Mouse (Mus musculus): ENCODE measurements around the gene Nop56. TPM values are rescaled to one million over a fixed set of nuclear protein-coding genes. Genes with fewer than 3 reads are reported as not detected.

Gene Nop56
- total and polyA plus RNA-seq, 3 experiments, result 523 to 1,109 (median 725) TPM

- peaks cover 0 to 6% of the 10 kb centered on the region in 2 experiments; a peak in 1 of 4 replicates for H3K4me1 ChIP-seq (ENCODE audit: control insufficient read depth in 1 of 2, insufficient read depth in 2 of 2)
- no peak overlapping the region for H3K27ac ChIP-seq (ENCODE audit: insufficient read depth, low read depth)
- H3K27me3 ChIP-seq (replicated peaks), result no peaks in the 10 kb centered on the region
- dilution Hi-C loops (cut with MboI; ENCODE audit: extremely low pct_ligation_motif_present, extremely low pct_unique_long_range_greater_than_20kb, low sequenced_read_pairs), result no loop called here
- no peak overlapping the region for H3K9ac ChIP-seq (ENCODE audit: insufficient read depth, low read depth)
- DNase-seq (ENCODE audit: extremely low read depth), result no peak
- no peaks in the 10 kb centered on the region for H3K36me3 ChIP-seq (replicated peaks in 1 of 2; ENCODE audit: control insufficient read depth in 1 of 2, insufficient read depth in 1 of 2, low read length in 1 of 2)
- in situ Hi-C loops (cut with MboI; ENCODE audit: low pct_ligation_motif_present, low pct_unique_long_range_greater_than_20kb, low sequenced_read_pairs), result no loop called here
- TF ChIP-seq CTCF (conservative IDR thresholded peaks at IDR 0.05 in 1 of 2, IDR thresholded peaks at IDR 0.05 in 1 of 2; ENCODE audit: low read depth in 2 of 2, low read length in 2 of 2) (no peak), RAD21 (IDR thresholded peaks at IDR 0.05; ENCODE audit: low read depth, low read length) (no peak), KAT2A (IDR thresholded peaks at IDR 0.05; ENCODE audit: insufficient replicate concordance, low read length) (no peak), MXI1 (IDR thresholded peaks at IDR 0.05; ENCODE audit: low read depth, low read length) (no peak), JUND (conservative IDR thresholded peaks at IDR 0.05; ENCODE audit: low read depth, low read length) (no peak), USF1 (IDR thresholded peaks at IDR 0.05; ENCODE audit: low read depth, low read length) (no peak), PAX5 (IDR thresholded peaks at IDR 0.05; ENCODE audit: low read length) (no peak), ZC3H11A (IDR thresholded peaks at IDR 0.05; ENCODE audit: low read depth, low read length) (no peak), MAFK (IDR thresholded peaks at IDR 0.05; ENCODE audit: insufficient replicate concordance, low read length) (no peak), NELFE (IDR thresholded peaks at IDR 0.05; ENCODE audit: low read depth, low read length) (no peak)
- no peaks in the 10 kb centered on the region for H3K9me3 ChIP-seq (replicated peaks; ENCODE audit: low read length)
- no peak overlapping the region for H3K4me3 ChIP-seq (replicated peaks in 1 of 3; ENCODE audit: low read depth in 2 of 3, low read length in 2 of 3, poor library complexity in 1 of 3)
- H3K79me2 ChIP-seq (replicated peaks; ENCODE audit: control insufficient read depth, extremely low read depth, insufficient read depth, poor library complexity, severe bottlenecking), result no peaks in the 10 kb centered on the region
- no peak overlapping the region for H3K4me2 ChIP-seq (ENCODE audit: insufficient read depth, low read depth, poor library complexity, severe bottlenecking)
Measured at GRCm38 (mm10) chr2:130262398-130262797, 11.8 kb upstream of the Nop56 start.

- Histone ChIP-seq H3K4me2 (ENCODE audit: insufficient read depth, low read depth, poor library complexity, severe bottlenecking) (no peak overlapping the region), H3K4me1 (ENCODE audit: control insufficient read depth in 1 of 2, insufficient read depth in 2 of 2) (peaks cover 0 to 6% of the 10 kb centered on the region in 2 experiments; a peak in 1 of 4 replicates), H3K9me3 (replicated peaks; ENCODE audit: low read length) (no peaks in the 10 kb centered on the region), H3K36me3 (replicated peaks in 1 of 2; ENCODE audit: control insufficient read depth in 1 of 2, insufficient read depth in 1 of 2, low read length in 1 of 2) (no peaks in the 10 kb centered on the region), H3K79me2 (replicated peaks; ENCODE audit: control insufficient read depth, extremely low read depth, insufficient read depth, poor library complexity, severe bottlenecking) (no peaks in the 10 kb centered on the region), H3K4me3 (replicated peaks in 1 of 3; ENCODE audit: low read depth in 2 of 3, low read length in 2 of 3, poor library complexity in 1 of 3) (no peak overlapping the region), H3K9ac (ENCODE audit: insufficient read depth, low read depth) (no peak overlapping the region), H3K27ac (ENCODE audit: insufficient read depth, low read depth) (no peak overlapping the region), H3K27me3 (replicated peaks) (no peaks in the 10 kb centered on the region)
- in situ Hi-C loops (cut with MboI; ENCODE audit: low pct_ligation_motif_present, low pct_unique_long_range_greater_than_20kb, low sequenced_read_pairs), result no loop called here
- dilution Hi-C loops (cut with MboI; ENCODE audit: extremely low pct_ligation_motif_present, extremely low pct_unique_long_range_greater_than_20kb, low sequenced_read_pairs), result no loop called here
- no peak for TF ChIP-seq TCF12 (IDR thresholded peaks at IDR 0.05; ENCODE audit: low read depth, low read length)
- TF ChIP-seq CTCF (conservative IDR thresholded peaks at IDR 0.05 in 1 of 2, IDR thresholded peaks at IDR 0.05 in 1 of 2; ENCODE audit: low read depth in 2 of 2, low read length in 2 of 2), result no peak
- TF ChIP-seq ETS1 (conservative IDR thresholded peaks at IDR 0.05; ENCODE audit: low read depth, low read length), result no peak
- TF ChIP-seq KAT2A (IDR thresholded peaks at IDR 0.05; ENCODE audit: insufficient replicate concordance, low read length), result no peak
- TF ChIP-seq ZKSCAN1 (IDR thresholded peaks at IDR 0.05; ENCODE audit: borderline replicate concordance, low read depth, low read length), result no peak
- no peak for TF ChIP-seq ZMIZ1 (IDR thresholded peaks at IDR 0.05; ENCODE audit: low read depth, low read length)
- TF ChIP-seq MAZ (IDR thresholded peaks at IDR 0.05; ENCODE audit: low read depth, low read length), result no peak
- no peak for TF ChIP-seq RCOR1 (conservative IDR thresholded peaks at IDR 0.05; ENCODE audit: low read depth, low read length)
- no peak for TF ChIP-seq ZNF384 (IDR thresholded peaks at IDR 0.05; ENCODE audit: low read depth, low read length)
- TF ChIP-seq CHD1 (IDR thresholded peaks at IDR 0.05; ENCODE audit: low read depth, low read length), result no peak
- no peak for TF ChIP-seq MEF2A (IDR thresholded peaks at IDR 0.05; ENCODE audit: borderline replicate concordance, low read depth, low read length)
- TF ChIP-seq USF1 (IDR thresholded peaks at IDR 0.05; ENCODE audit: low read depth, low read length), result no peak
- TF ChIP-seq JUN (IDR thresholded peaks at IDR 0.05; ENCODE audit: insufficient read depth, low read depth, low read length), result no peak
- TF ChIP-seq IRF4 (IDR thresholded peaks at IDR 0.05; ENCODE audit: low read depth, low read length), result no peak
- DNase-seq (ENCODE audit: extremely low read depth), result no peak
Measured at GRCm38 (mm10) chr2:130265520-130265919, 8.7 kb upstream of the Nop56 start.
